Mouse (Mus musculus): ENCODE measurements around the gene Exosc10.

DNA sequence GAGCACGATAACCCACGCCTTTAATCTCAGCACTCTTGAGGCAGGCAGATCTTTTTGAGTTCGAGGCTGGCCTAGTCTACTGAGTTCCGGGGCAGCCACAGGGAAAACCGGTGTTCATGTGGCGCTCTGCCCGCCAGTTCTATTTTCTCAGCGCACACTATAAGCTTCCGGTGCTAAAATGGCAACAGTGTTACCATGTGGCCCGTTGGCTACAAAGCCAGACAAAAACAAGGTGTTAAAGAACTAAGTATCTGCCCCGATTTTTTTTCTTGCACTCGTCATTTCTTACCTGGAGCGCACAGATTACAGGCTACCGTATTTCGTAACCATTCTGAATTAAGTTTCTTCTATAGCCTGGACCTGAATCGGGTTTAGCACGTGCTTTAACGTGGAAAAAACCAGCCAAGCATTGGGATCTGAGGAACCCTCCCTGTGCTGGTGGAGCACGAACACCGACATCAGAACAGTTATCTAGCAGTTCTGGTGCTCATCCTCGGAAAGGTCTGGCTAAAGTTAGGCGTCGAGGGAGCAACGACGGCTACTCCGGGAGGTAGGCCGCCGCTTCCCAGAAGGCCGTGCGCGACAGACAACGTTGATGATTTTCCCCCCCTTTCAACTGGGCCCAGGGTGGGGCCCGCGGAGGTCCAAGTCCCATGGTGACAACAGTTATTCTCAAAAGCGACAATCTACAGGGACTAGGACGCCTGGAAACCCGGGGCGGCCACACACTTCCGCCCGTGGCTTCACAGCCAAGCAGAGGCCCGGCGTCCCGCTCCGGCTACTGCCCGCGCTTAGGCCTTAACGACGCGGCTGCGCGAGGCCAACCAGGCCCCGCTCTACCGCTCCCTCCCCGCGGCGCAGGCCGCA, 67.8 kb downstream of the Exosc10 start:
- no peak for TF ChIP-seq POLR2A (IDR thresholded peaks at IDR 0.05; ENCODE audit: borderline replicate concordance, low read depth, low read length)
- no peak for TF ChIP-seq CTCF (IDR thresholded peaks at IDR 0.05; ENCODE audit: low read depth, low read length)

All from bone marrow macrophage, adult 2 months (primary cell).